Comparison of ENCODE assay signal across 11 mouse cellular contexts in genomic region chr5:21057217-21057616, GRCm38 (mm10). TPM values are rescaled to one million over a fixed set of nuclear protein-coding genes. Genes with fewer than 3 reads are reported as not detected.
DNase-seq lines count a peak whose midpoint lies in the region; ATAC-seq lines count a peak whose summit lies in the region.
"Had no signal": no experiment of that assay in that cellular context is flagged by ENCODE, and none has a peak within 500 bp of the region (broad histone marks: within the 10 kb centered on the region; RNA-seq: fewer than 3 reads in every experiment).

No protein-coding gene starts in this region.

- H3K4me1 ChIP-seq in heart, embryonic 10.5 days = peaks cover 5% of the 10 kb centered on the region
- H3K4me1 ChIP-seq in lung, embryonic 15.5 days = peaks cover 11% of the 10 kb centered on the region
- peaks cover 12% of the 10 kb centered on the region for H3K4me1 ChIP-seq in hindbrain, embryonic 14.5 days (replicated peaks; ENCODE audit: control insufficient read depth, insufficient read depth, low read length)
- peaks cover 7% of the 10 kb centered on the region for H3K4me1 ChIP-seq in neural tube, embryonic 12.5 days

- peak overlapping the region; percentile 82; the same call in 1 of the 2 replicates for H3K4me3 ChIP-seq in heart, embryonic 10.5 days
- H3K4me3 ChIP-seq in lung, embryonic 15.5 days = no peak overlapping the region
- no peak overlapping the region for H3K4me3 ChIP-seq in hindbrain, embryonic 14.5 days (replicated peaks; ENCODE audit: low read length)
- H3K4me3 ChIP-seq in neural tube, embryonic 12.5 days = no peak overlapping the region

- no peaks in the 10 kb centered on the region for H3K9me3 ChIP-seq in heart, embryonic 10.5 days
- H3K9me3 ChIP-seq in lung, embryonic 15.5 days = no peaks in the 10 kb centered on the region
- no peaks in the 10 kb centered on the region for H3K9me3 ChIP-seq in hindbrain, embryonic 14.5 days (ENCODE audit: control insufficient read depth, low read length)
- H3K9me3 ChIP-seq in neural tube, embryonic 12.5 days = no peaks in the 10 kb centered on the region
- H3K9me3 ChIP-seq: forebrain, embryonic 12.5 days; limb, embryonic 15.5 days had no signal

- 78% methylated on average over 2 of the region's 2 CpGs for WGBS in heart, embryonic 10.5 days
- 81% methylated on average over 2 of the region's 2 CpGs for WGBS in lung, embryonic 15.5 days
- 93% methylated on average over 2 of the region's 2 CpGs for WGBS in hindbrain, embryonic 14.5 days
- 83% methylated on average over 2 of the region's 2 CpGs for WGBS in neural tube, embryonic 12.5 days

- ATAC-seq in lung, embryonic 15.5 days (ENCODE audit: borderline replicate concordance, extremely low read depth, low FRiP score, low TSS enrichment) = no peak
- ATAC-seq in hindbrain, embryonic 14.5 days (ENCODE audit: low FRiP score) = no peak
- no peak for ATAC-seq in neural tube, embryonic 12.5 days (ENCODE audit: low FRiP score, low read depth)

- H3K27me3 ChIP-seq in heart, embryonic 10.5 days (ENCODE audit: insufficient read depth, poor library complexity, severe bottlenecking) = no peaks in the 10 kb centered on the region
- no peaks in the 10 kb centered on the region for H3K27me3 ChIP-seq in lung, embryonic 15.5 days
- H3K27me3 ChIP-seq in hindbrain, embryonic 14.5 days (ENCODE audit: control insufficient read depth, insufficient read depth, low read length) = no peaks in the 10 kb centered on the region
- H3K27me3 ChIP-seq in neural tube, embryonic 12.5 days (replicated peaks) = no peaks in the 10 kb centered on the region
- H3K27me3 ChIP-seq: forebrain, embryonic 12.5 days; limb, embryonic 15.5 days had no signal

- H3K36me3 ChIP-seq in heart, embryonic 10.5 days = no peaks in the 10 kb centered on the region
- no peaks in the 10 kb centered on the region for H3K36me3 ChIP-seq in lung, embryonic 15.5 days
- H3K36me3 ChIP-seq in hindbrain, embryonic 14.5 days (replicated peaks; ENCODE audit: control insufficient read depth, insufficient read depth) = no peaks in the 10 kb centered on the region
- H3K36me3 ChIP-seq in neural tube, embryonic 12.5 days = no peaks in the 10 kb centered on the region
- H3K36me3 ChIP-seq: forebrain, embryonic 12.5 days; limb, embryonic 15.5 days had no signal

- no peak overlapping the region for H3K27ac ChIP-seq in heart, embryonic 10.5 days
- H3K27ac ChIP-seq in lung, embryonic 15.5 days = no peak overlapping the region
- 0 out of 2 replicates have a peak overlapping the region, but pooled peaks have one; percentile 99 for H3K27ac ChIP-seq in hindbrain, embryonic 14.5 days
- no peak overlapping the region for H3K27ac ChIP-seq in neural tube, embryonic 12.5 days

- no peak for DNase-seq in heart, embryonic 10.5 days (ENCODE audit: low spot score)
- no peak for DNase-seq in heart, postnatal 14 days
- DNase-seq in lung, postnatal 36 days = no peak
- no peak for DNase-seq in hindbrain, embryonic 14.5 days (ENCODE audit: low spot score)
- DNase-seq in ovary, postnatal 36 days (ENCODE audit: low spot score) = no peak
- DNase-seq in adrenal gland, adult 2 months = no peak
- DNase-seq: cerebellum, postnatal 14 days had no signal

- no peak overlapping the region for H3K9ac ChIP-seq in lung, embryonic 15.5 days
- H3K9ac ChIP-seq in hindbrain, embryonic 14.5 days = no peak overlapping the region
- no peak overlapping the region for H3K9ac ChIP-seq in neural tube, embryonic 12.5 days

- intact Hi-C loops in heart, postnatal 14 days (cut with DNase I) = loop anchor here (5.0 kb wide), 2 partner anchors 85 to 145 kb away; no protein-coding TSS in a partner anchor

- H3K4me2 ChIP-seq in lung, embryonic 15.5 days = peak overlapping the region; percentile 55; the same call in 1 of the 2 replicates
- H3K4me2 ChIP-seq in hindbrain, embryonic 14.5 days (replicated peaks) = no peak overlapping the region
- H3K4me2 ChIP-seq in neural tube, embryonic 12.5 days (replicated peaks) = 0 out of 2 replicates have a peak overlapping the region, but pooled peaks have one; percentile 64

RNA-seq across cellular contexts. Expression of gene Ptpn12, which starts 1.5 kb away (rescaled TPM):
- 13.7 and 19.9 TPM in 2 replicates for polyA plus RNA-seq in heart, embryonic 10.5 days (2016; fragmentation: Nextera tagmentation; extraction: Ambion mirVana)
- 10 to 100 TPM; 38.5 to 42.9 TPM for total RNA-seq in heart, postnatal 14 days (2021)
- polyA plus RNA-seq in lung, embryonic 15.5 days (2015; fragmentation: Nextera tagmentation; extraction: Ambion mirVana) = 24.3 and 27.5 TPM in 2 replicates
- polyA plus RNA-seq in hindbrain, embryonic 14.5 days (2014; fragmentation: Nextera tagmentation; extraction: Ambion mirVana) = 28.4 and 28.9 TPM in 2 replicates
- 25.7 and 29.3 TPM in 2 replicates for polyA plus RNA-seq in neural tube, embryonic 12.5 days (2016; fragmentation: Nextera tagmentation; extraction: Ambion mirVana)
- 10 to 100 TPM; 47.4 to 54.4 TPM for total RNA-seq in adrenal gland, adult 2 months (2021)
- 20.2 and 21.6 TPM in 2 replicates for polyA plus RNA-seq in adrenal gland, adult 2 months (2012; rRNA removed)
